Mouse (Mus musculus): ENCODE results near the gene Gtf3c3. TPM values are rescaled to one million over a fixed set of nuclear protein-coding genes. Genes with fewer than 3 reads are reported as not detected.

The Gtf3c3 gene
- total RNA-seq, 2 experiments from 2014 or later: 29.1 to 32.6 TPM

Other genes starting within 250 kb of the Gtf3c3 start
- gene Hecw2, start 243.8 kb downstream of the Gtf3c3 start, total RNA-seq (2021): 10 to 100 TPM; 62.4 to 66.9 TPM
- under 1 TPM; 0.24 to 0.47 TPM for gene Ccdc150, start 188.3 kb downstream of the Gtf3c3 start, total RNA-seq (2021)
- gene Pgap1, start 118.7 kb upstream of the Gtf3c3 start, total RNA-seq (2021): 10 to 100 TPM; 53.1 to 53.3 TPM